Mouse (Mus musculus): Measurements from ENCODE around the gene B3gntl1. TPM values are rescaled to one million over a fixed set of nuclear protein-coding genes. Genes with fewer than 3 reads are reported as not detected.

The B3gntl1 gene
- polyA plus RNA-seq (2014; fragmentation: Illumina TruSeq; extraction: RNeasy Lipid Tissue Mini Kit (QIAGEN cat#74804); ENCODE audit: low read depth, low replicate concordance): 5.3 TPM

GRCm38 (mm10) chr11:121672990-121673572, at the start of gene B3gntl1:
Gene B3gntl1 (minus strand): TSS chr11:121673153.

GRCm38 (mm10) chr11:121701244-121701643, 28.3 kb upstream of the B3gntl1 start, which contains the start of gene Metrnl:
Gene Metrnl (plus strand): TSS chr11:121701544.

Other genes starting within 250 kb of the B3gntl1 start
- gene Fn3k, start 238.2 kb downstream of the B3gntl1 start, polyA plus RNA-seq (2014; fragmentation: Illumina TruSeq; extraction: RNeasy Lipid Tissue Mini Kit (QIAGEN cat#74804); ENCODE audit: low read depth, low replicate concordance): 34.6 TPM
- gene Tbcd, start 221.2 kb downstream of the B3gntl1 start, polyA plus RNA-seq (2014; fragmentation: Illumina TruSeq; extraction: RNeasy Lipid Tissue Mini Kit (QIAGEN cat#74804); ENCODE audit: low read depth, low replicate concordance): 10.1 TPM
- not detected for gene Zfp750, start 153.8 kb downstream of the B3gntl1 start, polyA plus RNA-seq (2014; fragmentation: Illumina TruSeq; extraction: RNeasy Lipid Tissue Mini Kit (QIAGEN cat#74804); ENCODE audit: low read depth, low replicate concordance)
- gene Metrnl, start 28.4 kb upstream of the B3gntl1 start, polyA plus RNA-seq (2014; fragmentation: Illumina TruSeq; extraction: RNeasy Lipid Tissue Mini Kit (QIAGEN cat#74804); ENCODE audit: low read depth, low replicate concordance): 22.2 TPM
- 0.39 TPM for gene Ptchd3, start 157.1 kb upstream of the B3gntl1 start, polyA plus RNA-seq (2014; fragmentation: Illumina TruSeq; extraction: RNeasy Lipid Tissue Mini Kit (QIAGEN cat#74804); ENCODE audit: low read depth, low replicate concordance)